8 mouse cellular contexts compared by ENCODE assay signal in the genomic region with DNA sequence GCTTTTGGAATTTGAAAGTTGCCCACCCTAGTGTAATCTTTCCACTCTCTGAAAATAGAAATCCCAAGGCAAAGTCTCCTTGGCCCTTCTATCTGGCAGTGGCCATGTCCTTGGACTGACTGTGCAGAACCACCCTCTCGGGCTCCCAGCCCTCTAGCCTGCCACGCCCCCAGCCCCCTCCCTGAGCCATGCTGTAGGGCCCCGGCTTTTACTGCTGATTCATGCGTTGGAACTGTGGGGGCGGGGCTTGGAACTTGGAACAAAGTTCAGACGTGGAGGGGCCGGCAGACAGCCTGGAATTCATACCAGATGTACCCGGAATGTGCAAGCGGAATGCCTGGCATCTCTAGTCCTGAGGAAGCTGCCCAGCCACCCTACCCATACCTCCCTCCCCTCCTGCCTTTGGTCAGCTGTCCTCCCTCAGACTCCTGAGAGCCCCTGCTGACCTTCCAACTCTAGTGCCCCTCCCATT. TPM values are rescaled to one million over a fixed set of nuclear protein-coding genes. Genes with fewer than 3 reads are reported as not detected.
DNase-seq lines count a peak whose midpoint lies in the region; ATAC-seq and TF ChIP-seq lines count a peak whose summit lies in the region.

No protein-coding gene starts in this region.

- no peaks in the 10 kb centered on the region for H3K9me3 ChIP-seq in E14TG2a.4 (ENCODE audit: low read length)
- H3K9me3 ChIP-seq in heart, embryonic 14.5 days (ENCODE audit: control insufficient read depth, low read length), result no peaks in the 10 kb centered on the region
- H3K9me3 ChIP-seq in kidney, postnatal 0 days (replicated peaks; ENCODE audit: low read length), result no peaks in the 10 kb centered on the region

- no peak for TF ChIP-seq CTCF in E14TG2a.4 (conservative IDR thresholded peaks at IDR 0.05; ENCODE audit: low read length)
- no peak for TF ChIP-seq CTCF in bone marrow, adult 2 months (IDR thresholded peaks at IDR 0.05; ENCODE audit: control insufficient read depth, insufficient read depth, low read length)
- TF ChIP-seq CTCF in kidney, postnatal 0 days (IDR thresholded peaks at IDR 0.05; ENCODE audit: low read depth), result no peak
- no peak for TF ChIP-seq CTCF in lung, adult 2 months (IDR thresholded peaks at IDR 0.05; ENCODE audit: insufficient read depth, low read length)

- peak; percentile 35 for ATAC-seq in erythroblast, adult 5-6 weeks (replicated peaks; ENCODE audit: low FRiP score, poor library complexity, severe bottlenecking)
- ATAC-seq in heart, embryonic 14.5 days (ENCODE audit: insufficient number of reproducible peaks, insufficient read depth, low FRiP score, low read depth), result peak; percentile 58
- ATAC-seq in kidney, postnatal 0 days (replicated peaks; ENCODE audit: low FRiP score, low read depth), result peak; percentile 44

- TF ChIP-seq POLR2A in bone marrow, adult 2 months (IDR thresholded peaks at IDR 0.05; ENCODE audit: borderline replicate concordance, control insufficient read depth, low read depth, low read length), result no peak
- peak; percentile 29; the same call in 1 of the 2 replicates for TF ChIP-seq POLR2A in lung, adult 2 months (IDR thresholded peaks at IDR 0.05; ENCODE audit: borderline replicate concordance, extremely low read depth, low read depth, low read length)

- H3K27ac ChIP-seq in bone marrow, adult 2 months (ENCODE audit: control insufficient read depth, insufficient read depth, low read depth, low read length, poor library complexity), result peak overlapping the region; percentile 74
- peak overlapping the region; percentile 87 to 97 for H3K27ac ChIP-seq in heart, embryonic 14.5 days (replicated peaks in 1 of 2; ENCODE audit: control insufficient read depth in 1 of 2, insufficient read depth in 1 of 2, low read depth in 2 of 2, low read length in 2 of 2)
- H3K27ac ChIP-seq in kidney, postnatal 0 days, result peak overlapping the region; percentile 93

- peak overlapping the region; percentile 91 for H3K4me2 ChIP-seq in heart, embryonic 14.5 days (ENCODE audit: low read length)
- H3K4me2 ChIP-seq in kidney, postnatal 0 days (ENCODE audit: low read length), result peak overlapping the region; percentile 84

- DNase-seq in kidney, postnatal 0 days (ENCODE audit: low spot score), result peak; percentile 92
- DNase-seq in lung, adult 2 months, result peak; percentile 86
- DNase-seq in ovary, adult 18-20 months (ENCODE audit: low spot score), result peak; percentile 95
- peak; percentile 56 for DNase-seq in thymus, postnatal 14 days

- H3K27me3 ChIP-seq in E14TG2a.4 (ENCODE audit: insufficient read depth, low read length), result no peaks in the 10 kb centered on the region
- no peaks in the 10 kb centered on the region for H3K27me3 ChIP-seq in heart, embryonic 14.5 days (ENCODE audit: control insufficient read depth, insufficient read depth, low read length)
- no peaks in the 10 kb centered on the region for H3K27me3 ChIP-seq in kidney, postnatal 0 days (ENCODE audit: insufficient read depth, low read length)

- peaks cover 64% of the 10 kb centered on the region for H3K4me1 ChIP-seq in E14TG2a.4 (replicated peaks; ENCODE audit: low read depth, low read length)
- peaks cover 5% of the 10 kb centered on the region; the same call in 1 of the 2 replicates for H3K4me1 ChIP-seq in bone marrow, adult 2 months (ENCODE audit: control insufficient read depth, insufficient read depth, low read length)
- H3K4me1 ChIP-seq in heart, embryonic 14.5 days (ENCODE audit: control insufficient read depth in 2 of 2, insufficient read depth in 2 of 2, low read length in 2 of 2), result peaks cover 22 to 37% of the 10 kb centered on the region in 2 experiments
- peaks cover 27% of the 10 kb centered on the region for H3K4me1 ChIP-seq in kidney, postnatal 0 days (replicated peaks; ENCODE audit: insufficient read depth, low read length)
- peaks cover 23% of the 10 kb centered on the region for H3K4me1 ChIP-seq in lung, adult 2 months (ENCODE audit: control insufficient read depth, insufficient read depth, low read length)

- WGBS in bone marrow, adult 2 months, result 16% methylated on average over 9 of the region's 9 CpGs
- 1% methylated on average over 9 of the region's 9 CpGs for WGBS in heart, embryonic 14.5 days
- 0% methylated on average over 9 of the region's 9 CpGs for WGBS in kidney, postnatal 0 days
- 6% methylated on average over 9 of the region's 9 CpGs for WGBS in lung, adult 2 months

- H3K36me3 ChIP-seq in E14TG2a.4 (ENCODE audit: insufficient read depth, low read length), result peaks cover 27% of the 10 kb centered on the region
- peaks cover 31% of the 10 kb centered on the region for H3K36me3 ChIP-seq in heart, embryonic 14.5 days (ENCODE audit: control insufficient read depth, insufficient read depth, low read length)
- H3K36me3 ChIP-seq in kidney, postnatal 0 days (ENCODE audit: insufficient read depth, low read length), result peaks cover 13% of the 10 kb centered on the region

- peak overlapping the region; percentile 96 for H3K9ac ChIP-seq in heart, embryonic 14.5 days (ENCODE audit: low read length)
- H3K9ac ChIP-seq in kidney, postnatal 0 days (ENCODE audit: low read depth, low read length), result peak overlapping the region; percentile 79

- H3K4me3 ChIP-seq in E14TG2a.4 (replicated peaks; ENCODE audit: low read length), result peak overlapping the region; percentile 88
- H3K4me3 ChIP-seq in bone marrow, adult 2 months (replicated peaks; ENCODE audit: control insufficient read depth, low read depth, low read length), result peak overlapping the region; percentile 46
- peak overlapping the region; percentile 96 for H3K4me3 ChIP-seq in heart, embryonic 14.5 days (ENCODE audit: control insufficient read depth in 1 of 2, insufficient read depth in 1 of 2, low read depth in 1 of 2, low read length in 2 of 2)
- peak overlapping the region; percentile 67 for H3K4me3 ChIP-seq in kidney, postnatal 0 days (replicated peaks; ENCODE audit: low read depth, low read length)
- peak overlapping the region; percentile 83 for H3K4me3 ChIP-seq in lung, adult 2 months (replicated peaks; ENCODE audit: extremely low read depth, low read depth, low read length)

RNA-seq across cellular contexts. Expression of a gene that starts 1.4 kb away (rescaled TPM):
- polyA plus RNA-seq in bone marrow, adult 2 months (2011; ENCODE audit: insufficient read depth, insufficient read length, low replicate concordance, missing spikeins), result 1.2 and 5.0 TPM in 2 replicates
- total RNA-seq in erythroblast, adult 5-6 weeks (2015; ENCODE audit: low replicate concordance), result 1.5 and 3.7 TPM in 2 replicates
- total RNA-seq in erythroblast, adult 5-6 weeks (2017; ENCODE audit: low replicate concordance), result 1.3 and 5.5 TPM in 2 replicates
- polyA plus RNA-seq in heart, embryonic 14.5 days (2014; fragmentation: Nextera tagmentation; extraction: Ambion mirVana), result 10.3 and 13.4 TPM in 2 replicates
- polyA plus RNA-seq in kidney, postnatal 0 days (2015; fragmentation: Nextera tagmentation; extraction: Ambion mirVana), result 9.3 and 11.8 TPM in 2 replicates
- 15.3 and 29.6 TPM in 2 replicates for polyA plus RNA-seq in lung, adult 2 months (2012; rRNA removed)

RNA-seq across cellular contexts. Expression of a gene that starts 8.4 kb away (rescaled TPM):
- polyA plus RNA-seq in bone marrow, adult 2 months (2011; ENCODE audit: insufficient read depth, insufficient read length, low replicate concordance, missing spikeins), result 21.0 and 33.5 TPM in 2 replicates
- total RNA-seq in erythroblast, adult 5-6 weeks (2015; ENCODE audit: low replicate concordance), result 22.6 and 24.8 TPM in 2 replicates
- 27.3 and 28.2 TPM in 2 replicates for total RNA-seq in erythroblast, adult 5-6 weeks (2017; ENCODE audit: low replicate concordance)
- 3.1 and 3.7 TPM in 2 replicates for polyA plus RNA-seq in heart, embryonic 14.5 days (2014; fragmentation: Nextera tagmentation; extraction: Ambion mirVana)
- 4.9 and 5.3 TPM in 2 replicates for polyA plus RNA-seq in kidney, postnatal 0 days (2015; fragmentation: Nextera tagmentation; extraction: Ambion mirVana)
- polyA plus RNA-seq in lung, adult 2 months (2012; rRNA removed), result 27.9 and 29.9 TPM in 2 replicates

RNA-seq across cellular contexts. Expression of a gene that starts 23.5 kb away (rescaled TPM):
- polyA plus RNA-seq in bone marrow, adult 2 months (2011; ENCODE audit: insufficient read depth, insufficient read length, low replicate concordance, missing spikeins), result 0.70 and 2.2 TPM in 2 replicates
- total RNA-seq in erythroblast, adult 5-6 weeks (2015; ENCODE audit: low replicate concordance), result 4.6 TPM in 1 of 2 replicates, not detected in the other
- total RNA-seq in erythroblast, adult 5-6 weeks (2017; ENCODE audit: low replicate concordance), result 0.70 and 0.94 TPM in 2 replicates
- not detected in 2 replicates for polyA plus RNA-seq in heart, embryonic 14.5 days (2014; fragmentation: Nextera tagmentation; extraction: Ambion mirVana)
- polyA plus RNA-seq in kidney, postnatal 0 days (2015; fragmentation: Nextera tagmentation; extraction: Ambion mirVana), result 45.2 and 57.0 TPM in 2 replicates
- 0.60 and 0.82 TPM in 2 replicates for polyA plus RNA-seq in lung, adult 2 months (2012; rRNA removed)

RNA-seq across cellular contexts. Expression of a gene that starts 23.7 kb away (rescaled TPM):
- polyA plus RNA-seq in bone marrow, adult 2 months (2011; ENCODE audit: insufficient read depth, insufficient read length, low replicate concordance, missing spikeins), result 18.5 and 35.4 TPM in 2 replicates
- total RNA-seq in erythroblast, adult 5-6 weeks (2015; ENCODE audit: low replicate concordance), result 42.3 and 43.5 TPM in 2 replicates
- total RNA-seq in erythroblast, adult 5-6 weeks (2017; ENCODE audit: low replicate concordance), result 26.5 and 27.0 TPM in 2 replicates
- polyA plus RNA-seq in heart, embryonic 14.5 days (2014; fragmentation: Nextera tagmentation; extraction: Ambion mirVana), result 46.8 and 48.2 TPM in 2 replicates
- 36.3 and 36.6 TPM in 2 replicates for polyA plus RNA-seq in kidney, postnatal 0 days (2015; fragmentation: Nextera tagmentation; extraction: Ambion mirVana)
- polyA plus RNA-seq in lung, adult 2 months (2012; rRNA removed), result 67.9 and 90.2 TPM in 2 replicates

RNA-seq across cellular contexts. Expression of a gene that starts 40.4 kb away (rescaled TPM):
- polyA plus RNA-seq in bone marrow, adult 2 months (2011; ENCODE audit: insufficient read depth, insufficient read length, low replicate concordance, missing spikeins), result 16.7 and 18.3 TPM in 2 replicates
- 3.8 and 10.4 TPM in 2 replicates for total RNA-seq in erythroblast, adult 5-6 weeks (2015; ENCODE audit: low replicate concordance)
- total RNA-seq in erythroblast, adult 5-6 weeks (2017; ENCODE audit: low replicate concordance), result 3.7 and 4.9 TPM in 2 replicates
- polyA plus RNA-seq in heart, embryonic 14.5 days (2014; fragmentation: Nextera tagmentation; extraction: Ambion mirVana), result 27.8 and 32.4 TPM in 2 replicates
- polyA plus RNA-seq in kidney, postnatal 0 days (2015; fragmentation: Nextera tagmentation; extraction: Ambion mirVana), result 90.9 and 98.4 TPM in 2 replicates
- 96.0 and 110 TPM in 2 replicates for polyA plus RNA-seq in lung, adult 2 months (2012; rRNA removed)

Comparison
In these comparisons a context has a peak if more than half of its experiments do, and no peak if none do; other contexts are left out.
1. Peak in every context shown above with its lines: DNase-seq, ATAC-seq, H3K4me3 ChIP-seq and H3K27ac ChIP-seq.
2. H3K4me3 ChIP-seq: peak in every context shown above with its lines; median percentile 96 in heart, embryonic 14.5 days; 88 in E14TG2a.4; 83 in lung, adult 2 months; 67 in kidney, postnatal 0 days; 46 in bone marrow, adult 2 months.
3. RNA of a gene that starts 23.5 kb away (polyA plus RNA-seq): 45.2 to 57.0 TPM in kidney, postnatal 0 days; 0.60 to 0.82 TPM in lung, adult 2 months, 0.70 to 2.2 TPM in bone marrow, adult 2 months and not detected in heart, embryonic 14.5 days; every median in the first group is over 10 times any median in the second.